Mouse (Mus musculus): Measurements from ENCODE around the gene Zic2. TPM values are rescaled to one million over a fixed set of nuclear protein-coding genes. Genes with fewer than 3 reads are reported as not detected.
A peak's percentile ranks its signal among the peaks of the same experiment; 100 is the strongest.

Gene Zic2
- polyA plus RNA-seq, 1 experiment: not detected

- H3K27me3 ChIP-seq (ENCODE audit: control insufficient read depth, insufficient read depth, low read length): peaks cover 26% of the 10 kb centered on the region
- peaks cover 22% of the 10 kb centered on the region; the same call in 1 of the 2 replicates for H3K4me1 ChIP-seq (replicated peaks; ENCODE audit: control insufficient read depth, insufficient read depth, low read length)
- no peaks in the 10 kb centered on the region for H3K36me3 ChIP-seq (ENCODE audit: control insufficient read depth, insufficient read depth, low read length)
- TF ChIP-seq CTCF (IDR thresholded peaks at IDR 0.05; ENCODE audit: borderline replicate concordance, control insufficient read depth, extremely low read depth, insufficient read depth, low read length, poor library complexity): no peak
- TF ChIP-seq POLR2A (IDR thresholded peaks at IDR 0.05; ENCODE audit: control insufficient read depth, extremely low read depth, insufficient read depth, low read length, poor library complexity): no peak
- no peak for DNase-seq
- peak overlapping the region; percentile 25; the same call in 1 of the 2 replicates for H3K4me3 ChIP-seq (ENCODE audit: control insufficient read depth, insufficient read depth, low read length)
- WGBS: under 1% methylated on average over 62 of the region's 62 CpGs
- no peak overlapping the region for H3K27ac ChIP-seq (ENCODE audit: control insufficient read depth, insufficient read depth, low read length)
Observed at GRCm38 (mm10) chr14:122464351-122464762, 10.9 kb upstream of the Zic2 start.

DNA sequence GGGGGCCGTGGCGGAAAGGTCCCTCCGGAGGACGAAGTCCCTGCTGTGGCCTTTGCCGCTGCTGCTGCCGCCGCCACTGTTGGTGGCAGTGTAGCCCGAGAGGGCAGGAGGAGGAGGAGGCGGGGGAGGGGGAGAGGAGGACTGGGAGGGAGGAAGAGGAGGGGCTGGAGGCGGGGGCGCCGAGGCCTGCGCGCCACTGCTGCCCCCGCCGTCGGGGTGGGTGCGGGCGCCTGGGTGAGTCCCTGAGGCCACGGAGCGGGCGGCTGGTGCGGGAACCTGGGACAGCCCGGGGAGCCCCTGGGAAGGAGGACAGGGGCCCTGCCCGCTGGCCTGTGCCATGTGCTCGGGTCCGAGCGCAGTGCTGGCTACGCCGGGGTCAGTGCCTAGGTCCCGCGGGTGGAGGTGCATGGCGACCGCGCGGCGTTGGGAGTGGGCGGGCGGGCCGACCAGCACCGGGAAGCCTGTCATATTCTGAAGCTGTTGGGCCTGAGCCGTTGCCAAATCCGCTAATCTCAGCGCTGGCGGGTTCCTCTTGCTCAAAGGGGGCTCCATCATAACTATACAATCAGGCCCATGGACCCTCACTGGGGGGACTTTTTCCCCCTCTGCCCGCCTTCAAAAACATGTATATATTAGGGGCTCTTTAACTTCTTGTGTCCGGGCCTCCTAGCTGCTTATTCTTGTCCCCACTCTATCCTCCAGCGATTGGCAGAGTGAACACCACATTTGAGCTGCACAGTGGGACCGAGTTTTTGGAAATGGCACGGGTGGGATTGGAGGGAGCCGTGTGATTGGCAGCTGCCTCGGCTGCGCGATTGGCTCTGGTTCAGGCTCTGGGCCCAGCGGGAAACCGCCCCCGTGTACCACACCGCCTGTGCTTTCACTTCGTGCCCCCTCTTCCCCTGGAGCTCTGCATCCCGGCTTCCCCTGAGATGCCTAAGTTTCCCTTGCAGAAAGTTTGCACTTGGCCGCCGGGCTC, 10.2 kb upstream of the Zic2 start, which contains the start of gene Zic5:
Zic5 (minus strand) TSS at position 915 of the 979 bp plus-strand sequence.
- no peak within 1 kb of the TSS for H3K27ac ChIP-seq (ENCODE audit: control insufficient read depth, insufficient read depth, low read length)
- 0 out of 2 replicates have a peak within 1 kb of the TSS, but pooled peaks have one; percentile 25 for H3K4me3 ChIP-seq (ENCODE audit: control insufficient read depth, insufficient read depth, low read length)
- peaks cover 22% of the 10 kb centered on the region; the same call in 1 of the 2 replicates for H3K4me1 ChIP-seq (replicated peaks; ENCODE audit: control insufficient read depth, insufficient read depth, low read length)
- DNase-seq: no peak
- TF ChIP-seq POLR2A (IDR thresholded peaks at IDR 0.05; ENCODE audit: control insufficient read depth, extremely low read depth, insufficient read depth, low read length, poor library complexity): no peak
- no peak for TF ChIP-seq CTCF (IDR thresholded peaks at IDR 0.05; ENCODE audit: borderline replicate concordance, control insufficient read depth, extremely low read depth, insufficient read depth, low read length, poor library complexity)
- 3% methylated on average over 53 of the region's 62 CpGs for WGBS
- no peaks in the 10 kb centered on the region for H3K36me3 ChIP-seq (ENCODE audit: control insufficient read depth, insufficient read depth, low read length)
- peaks cover 26% of the 10 kb centered on the region for H3K27me3 ChIP-seq (ENCODE audit: control insufficient read depth, insufficient read depth, low read length)

- Histone ChIP-seq H3K4me1 (replicated peaks; ENCODE audit: control insufficient read depth, insufficient read depth, low read length) (peaks cover 22% of the 10 kb centered on the region; the same call in 1 of the 2 replicates), H3K27ac (ENCODE audit: control insufficient read depth, insufficient read depth, low read length) (no peak overlapping the region), H3K27me3 (ENCODE audit: control insufficient read depth, insufficient read depth, low read length) (peaks cover 26% of the 10 kb centered on the region), H3K36me3 (ENCODE audit: control insufficient read depth, insufficient read depth, low read length) (no peaks in the 10 kb centered on the region), H3K4me3 (ENCODE audit: control insufficient read depth, insufficient read depth, low read length) (no peak overlapping the region)
- TF ChIP-seq POLR2A (IDR thresholded peaks at IDR 0.05; ENCODE audit: control insufficient read depth, extremely low read depth, insufficient read depth, low read length, poor library complexity) (no peak), CTCF (IDR thresholded peaks at IDR 0.05; ENCODE audit: borderline replicate concordance, control insufficient read depth, extremely low read depth, insufficient read depth, low read length, poor library complexity) (no peak)
- DNase-seq: no peak
- 28% methylated on average over 13 of the region's 13 CpGs for WGBS
Observed at GRCm38 (mm10) chr14:122465931-122466490, 9.2 kb upstream of the Zic2 start.

DNA sequence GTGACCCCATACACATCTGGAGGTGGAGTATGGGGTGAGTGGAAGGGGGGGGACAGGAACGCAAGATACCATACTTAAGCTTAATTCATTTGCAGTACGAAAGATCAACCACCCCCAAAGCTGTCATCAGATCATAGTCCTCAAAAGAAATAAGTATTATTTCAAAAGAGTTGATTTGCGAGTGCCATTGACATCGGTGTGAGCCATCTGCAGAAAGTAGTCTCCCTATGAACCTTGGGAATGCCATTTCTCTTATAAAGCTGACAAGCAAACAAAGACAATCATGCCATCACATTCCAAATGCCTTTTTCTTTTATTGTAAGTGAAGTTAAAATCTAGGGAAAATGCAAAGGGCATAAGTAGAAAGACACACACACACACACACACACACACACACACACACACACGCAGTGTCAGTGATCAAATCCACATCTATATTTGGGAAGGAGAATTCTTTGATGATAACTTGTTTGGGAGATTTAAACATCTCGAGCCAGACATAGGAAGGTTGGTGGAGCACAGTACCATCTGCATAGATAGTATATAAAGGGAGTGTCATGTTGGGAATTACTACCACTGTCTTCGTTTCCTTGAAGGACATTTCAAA, 8.4 kb upstream of the Zic2 start:
- DNase-seq: no peak
- Histone ChIP-seq H3K4me1 (replicated peaks; ENCODE audit: control insufficient read depth, insufficient read depth, low read length) (peaks cover 22% of the 10 kb centered on the region; the same call in 1 of the 2 replicates), H3K36me3 (ENCODE audit: control insufficient read depth, insufficient read depth, low read length) (no peaks in the 10 kb centered on the region), H3K4me3 (ENCODE audit: control insufficient read depth, insufficient read depth, low read length) (no peak overlapping the region), H3K27ac (ENCODE audit: control insufficient read depth, insufficient read depth, low read length) (no peak overlapping the region), H3K27me3 (ENCODE audit: control insufficient read depth, insufficient read depth, low read length) (peaks cover 24% of the 10 kb centered on the region)
- 59% methylated on average over 7 of the region's 7 CpGs for WGBS
- TF ChIP-seq CTCF (IDR thresholded peaks at IDR 0.05; ENCODE audit: borderline replicate concordance, control insufficient read depth, extremely low read depth, insufficient read depth, low read length, poor library complexity) (no peak), POLR2A (IDR thresholded peaks at IDR 0.05; ENCODE audit: control insufficient read depth, extremely low read depth, insufficient read depth, low read length, poor library complexity) (no peak)

DNA sequence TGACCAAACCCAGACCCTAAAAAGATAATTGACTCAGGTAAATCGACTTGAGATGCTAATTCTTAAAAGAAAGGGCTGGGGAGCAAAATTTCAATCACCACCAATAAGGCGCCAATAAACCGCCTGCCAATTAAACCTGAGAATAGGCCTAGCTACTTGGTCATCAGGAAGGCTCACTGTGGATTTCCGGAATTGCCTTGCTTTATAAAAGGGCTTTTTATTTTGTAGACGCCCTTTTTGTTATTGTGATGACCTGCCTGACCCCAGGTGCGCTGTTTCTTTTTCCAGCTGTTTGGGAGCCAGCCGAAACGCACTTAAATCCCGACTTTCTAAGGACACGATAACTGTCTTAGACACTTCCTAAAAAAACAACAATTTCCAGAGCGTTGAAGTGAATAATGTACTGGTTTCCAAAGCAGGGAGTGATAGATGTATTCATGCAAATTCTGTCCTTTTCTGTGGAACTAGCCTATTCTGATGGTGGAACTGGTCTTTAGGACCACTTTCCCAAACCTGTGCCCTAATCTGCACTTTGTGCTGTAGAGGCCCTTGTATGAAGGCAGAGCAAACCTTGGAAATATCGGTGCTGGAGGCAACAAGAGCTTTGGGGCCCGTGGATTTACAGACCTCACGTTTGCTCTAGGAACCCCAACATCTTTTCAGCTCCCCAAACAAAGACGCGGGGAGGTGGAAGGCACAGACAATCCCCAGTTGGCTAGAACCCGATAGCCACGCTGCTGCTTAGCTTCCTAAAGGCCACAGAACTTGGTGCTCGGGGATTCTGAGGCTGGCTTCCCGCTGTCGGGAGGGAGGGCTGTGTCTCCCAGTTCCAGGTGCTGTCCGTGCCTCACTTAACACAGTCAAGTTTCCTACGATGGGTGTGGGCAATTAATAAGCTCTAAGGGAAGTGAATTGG, 7.1 kb upstream of the Zic2 start:
- no peaks in the 10 kb centered on the region for H3K36me3 ChIP-seq (ENCODE audit: control insufficient read depth, insufficient read depth, low read length)
- peaks cover 20% of the 10 kb centered on the region for H3K27me3 ChIP-seq (ENCODE audit: control insufficient read depth, insufficient read depth, low read length)
- H3K4me1 ChIP-seq (replicated peaks; ENCODE audit: control insufficient read depth, insufficient read depth, low read length): peaks cover 21% of the 10 kb centered on the region; the same call in 1 of the 2 replicates
- WGBS: 13% methylated on average over 23 of the region's 23 CpGs
- no peak overlapping the region for H3K27ac ChIP-seq (ENCODE audit: control insufficient read depth, insufficient read depth, low read length)
- TF ChIP-seq CTCF (IDR thresholded peaks at IDR 0.05; ENCODE audit: borderline replicate concordance, control insufficient read depth, extremely low read depth, insufficient read depth, low read length, poor library complexity) (no peak), POLR2A (IDR thresholded peaks at IDR 0.05; ENCODE audit: control insufficient read depth, extremely low read depth, insufficient read depth, low read length, poor library complexity) (no peak)
- DNase-seq: no peak
- no peak overlapping the region for H3K4me3 ChIP-seq (ENCODE audit: control insufficient read depth, insufficient read depth, low read length)
